Mouse (Mus musculus) liver, embryonic 15.5 days (tissue): ENCODE measurements around the gene Cd52. TPM values are rescaled to one million over a fixed set of nuclear protein-coding genes. Genes with fewer than 3 reads are reported as not detected.

ENCODE experiments used
- ATAC-seq: fragments of 200-750 bp; cut with Nextera tagmentation; 2 replicates; pipeline ENCODE4 v1.8.0; 2017; ENCODE audit warnings: moderate number of reproducible peaks, mild to moderate bottlenecking, moderate library complexity; ENCODE audit not compliant: insufficient read depth
- H3K27ac ChIP-seq: fragments of 300-500 bp; sonication (generic); replicated peaks from 2 replicates; pipeline ENCODE4 v1.5.1; 2015; ENCODE audit warnings: mild to moderate bottlenecking, inconsistent platforms
- H3K27me3 ChIP-seq: fragments of 300-500 bp; sonication (generic); 2 replicates; pipeline ENCODE4 v1.6.1; 2015; ENCODE audit warnings: mild to moderate bottlenecking, inconsistent platforms
- H3K36me3 ChIP-seq: fragments of 300-500 bp; sonication (generic); replicated peaks from 2 replicates; pipeline ENCODE4 v1.6.1; 2015; ENCODE audit warnings: moderate library complexity, mild to moderate bottlenecking, inconsistent platforms
- H3K4me1 ChIP-seq: fragments of 300-500 bp; sonication (generic); replicated peaks from 2 replicates; pipeline ENCODE4 v1.6.1; 2015; ENCODE audit warnings: inconsistent platforms
- H3K4me2 ChIP-seq: fragments of 300-500 bp; sonication (generic); 2 replicates; pipeline ENCODE4 v1.6.1; 2015; ENCODE audit warnings: moderate library complexity, mild to moderate bottlenecking, inconsistent platforms
- H3K4me3 ChIP-seq: fragments of 300-500 bp; sonication (generic); replicated peaks from 2 replicates; pipeline ENCODE4 v1.5.1; 2015; ENCODE audit warnings: mild to moderate bottlenecking, inconsistent platforms
- H3K9ac ChIP-seq: fragments of 300-500 bp; sonication (generic); 2 replicates; pipeline ENCODE4 v1.6.1; 2015; ENCODE audit warnings: moderate library complexity, mild to moderate bottlenecking, inconsistent platforms
- H3K9me3 ChIP-seq: fragments of 300-500 bp; sonication (generic); replicated peaks from 2 replicates; pipeline ENCODE4 v1.6.1; 2016; ENCODE audit warnings: inconsistent platforms
- WGBS: fragments of 180-500 bp; shearing (Covaris S2); methylation state at CpG from one replicate; pipeline ENCODE4 v1.1.7; 2015; ENCODE audit warnings: mixed read lengths; ENCODE audit not compliant: insufficient replicate concordance; 5-methylcytosine and 5-hydroxymethylcytosine counted together
- polyA plus RNA-seq: library from polyadenylated mRNA; unstranded; fragments of >200 nt; fragmentation: Nextera tagmentation; extraction: Ambion mirVana; gene quantifications from 2 replicates; pipeline ENCODE4 v1.2.1, GENCODE M21; 2015

Cd52 gene
- polyA plus RNA-seq, 1 experiment from 2014 or later, result 51.5 TPM

GRCm38 (mm10) chr4:134119042-134119441 is 24.2 kb upstream of the Cd52 start:
- Histone ChIP-seq H3K27ac (no peak overlapping the region), H3K27me3 (no peaks in the 10 kb centered on the region), H3K9me3 (no peaks in the 10 kb centered on the region), H3K9ac (no peak overlapping the region), H3K4me1 (peaks cover 43% of the 10 kb centered on the region), H3K36me3 (no peaks in the 10 kb centered on the region), H3K4me2 (no peak overlapping the region), H3K4me3 (no peak overlapping the region)
- 68% methylated on average over 5 of the region's 5 CpGs for WGBS
- no peak for ATAC-seq

GRCm38 (mm10) chr4:134118126-134118800 is 23.4 kb upstream of the Cd52 start:
- Histone ChIP-seq H3K36me3 (no peaks in the 10 kb centered on the region), H3K27ac (peak overlapping the region; percentile 14; the same call in 1 of the 2 replicates), H3K4me1 (peaks cover 45% of the 10 kb centered on the region)

GRCm38 (mm10) chr4:134117012-134117411 is 22.1 kb upstream of the Cd52 start:
- 9% methylated on average over 8 of the region's 8 CpGs for WGBS
- Histone ChIP-seq H3K9me3 (no peaks in the 10 kb centered on the region), H3K4me1 (peaks cover 56% of the 10 kb centered on the region), H3K9ac (no peak overlapping the region), H3K27ac (peak overlapping the region; percentile 35), H3K4me3 (no peak overlapping the region), H3K4me2 (no peak overlapping the region), H3K36me3 (no peaks in the 10 kb centered on the region), H3K27me3 (no peaks in the 10 kb centered on the region)
- ATAC-seq, result 0 out of 2 replicates have a peak, but pooled peaks have one; percentile 14

More at GRCm38 (mm10) chr4:134118126-134118800, 23.4 kb upstream of the Cd52 start:
- Histone ChIP-seq H3K9ac (no peak overlapping the region), H3K4me3 (no peak overlapping the region), H3K4me2 (no peak overlapping the region), H3K27me3 (no peaks in the 10 kb centered on the region), H3K9me3 (no peaks in the 10 kb centered on the region)
- 38% methylated on average over 14 of the region's 14 CpGs for WGBS
- ATAC-seq, result no peak

GRCm38 (mm10) chr4:134116501-134116900 is 21.6 kb upstream of the Cd52 start:
- WGBS, result 33% methylated on average over 2 of the region's 2 CpGs
- no peak overlapping the region for H3K9ac ChIP-seq
- no peaks in the 10 kb centered on the region for H3K9me3 ChIP-seq
- no peaks in the 10 kb centered on the region for H3K36me3 ChIP-seq
- no peak overlapping the region for H3K4me3 ChIP-seq
- no peak overlapping the region for H3K4me2 ChIP-seq
- ATAC-seq, result no peak
- peaks cover 62% of the 10 kb centered on the region for H3K4me1 ChIP-seq
- peak overlapping the region; percentile 35 for H3K27ac ChIP-seq
- H3K27me3 ChIP-seq, result no peaks in the 10 kb centered on the region

GRCm38 (mm10) chr4:134115215-134116144 is 20.6 kb upstream of the Cd52 start:
- H3K4me1 ChIP-seq, result peaks cover 72% of the 10 kb centered on the region

GRCm38 (mm10) chr4:134114038-134114437 is 19.2 kb upstream of the Cd52 start:
- Histone ChIP-seq H3K27me3 (no peaks in the 10 kb centered on the region), H3K4me1 (peaks cover 66% of the 10 kb centered on the region), H3K4me3 (no peak overlapping the region), H3K4me2 (no peak overlapping the region), H3K9ac (no peak overlapping the region), H3K36me3 (no peaks in the 10 kb centered on the region), H3K27ac (no peak overlapping the region), H3K9me3 (no peaks in the 10 kb centered on the region)
- WGBS, result 83% methylated on average over 4 of the region's 4 CpGs
- no peak for ATAC-seq

More at GRCm38 (mm10) chr4:134115215-134116144, 20.6 kb upstream of the Cd52 start:
- Histone ChIP-seq H3K9ac (no peak overlapping the region), H3K9me3 (no peaks in the 10 kb centered on the region), H3K4me3 (no peak overlapping the region), H3K27ac (no peak overlapping the region), H3K4me2 (no peak overlapping the region), H3K27me3 (no peaks in the 10 kb centered on the region), H3K36me3 (no peaks in the 10 kb centered on the region)
- no peak for ATAC-seq
- 67% methylated on average over 16 of the region's 16 CpGs for WGBS

- H3K27ac ChIP-seq, result no peak overlapping the region
- H3K4me2 ChIP-seq, result no peak overlapping the region
- ATAC-seq, result no peak
- no peaks in the 10 kb centered on the region for H3K27me3 ChIP-seq
- H3K9ac ChIP-seq, result no peak overlapping the region
- H3K4me3 ChIP-seq, result no peak overlapping the region
- WGBS, result 43% methylated on average over 10 of the region's 10 CpGs
- H3K4me1 ChIP-seq, result peaks cover 63% of the 10 kb centered on the region
- H3K9me3 ChIP-seq, result no peaks in the 10 kb centered on the region
- H3K36me3 ChIP-seq, result no peaks in the 10 kb centered on the region
These were observed 18.6 kb upstream of the Cd52 start for GRCm38 (mm10) chr4:134113356-134113994.

GRCm38 (mm10) chr4:134112403-134112802 is 17.5 kb upstream of the Cd52 start:
- Histone ChIP-seq H3K4me2 (no peak overlapping the region), H3K9me3 (no peaks in the 10 kb centered on the region), H3K36me3 (no peaks in the 10 kb centered on the region), H3K27ac (no peak overlapping the region), H3K4me3 (no peak overlapping the region), H3K4me1 (peaks cover 64% of the 10 kb centered on the region), H3K9ac (no peak overlapping the region), H3K27me3 (no peaks in the 10 kb centered on the region)
- whole genome bisulfite sequencing, result 66% methylated on average over 6 of the region's 6 CpGs
- ATAC-seq, result no peak

- Histone ChIP-seq H3K27me3 (no peaks in the 10 kb centered on the region), H3K27ac (peak overlapping the region; percentile 15; the same call in 1 of the 2 replicates), H3K4me3 (no peak overlapping the region), H3K4me1 (peaks cover 74% of the 10 kb centered on the region), H3K9me3 (no peaks in the 10 kb centered on the region), H3K36me3 (no peaks in the 10 kb centered on the region), H3K9ac (no peak overlapping the region), H3K4me2 (no peak overlapping the region)
- WGBS, result 21% methylated on average over 3 of the region's 3 CpGs
- ATAC-seq, result no peak
These were observed 15.8 kb upstream of the Cd52 start for GRCm38 (mm10) chr4:134110653-134111052.

GRCm38 (mm10) chr4:134108196-134108595 is 13.3 kb upstream of the Cd52 start:
- Histone ChIP-seq H3K9me3 (no peaks in the 10 kb centered on the region), H3K27ac (no peak overlapping the region), H3K27me3 (no peaks in the 10 kb centered on the region), H3K9ac (no peak overlapping the region), H3K4me2 (no peak overlapping the region), H3K4me1 (peaks cover 67% of the 10 kb centered on the region), H3K36me3 (no peaks in the 10 kb centered on the region), H3K4me3 (no peak overlapping the region)
- ATAC-seq, result no peak
- 69% methylated on average over 5 of the region's 5 CpGs for WGBS

GRCm38 (mm10) chr4:134107730-134108129 is 12.8 kb upstream of the Cd52 start:
- Histone ChIP-seq H3K36me3 (no peaks in the 10 kb centered on the region), H3K27ac (no peak overlapping the region), H3K4me2 (no peak overlapping the region), H3K4me1 (peaks cover 68% of the 10 kb centered on the region), H3K4me3 (no peak overlapping the region), H3K9ac (no peak overlapping the region), H3K9me3 (no peaks in the 10 kb centered on the region), H3K27me3 (no peaks in the 10 kb centered on the region)
- no peak for ATAC-seq
- 73% methylated on average over 7 of the region's 7 CpGs for WGBS
